Mouse (Mus musculus) naive thymus-derived CD4-positive, alpha-beta T cell, adult 2 months (primary cell): Measurements from ENCODE around the gene Tpmt.

Experiments used
- DNase-seq: peaks from one replicate; pipeline ENCODE4 v3.0.0-alpha.2; 2011; ENCODE audit warnings: low read depth

The Tpmt gene

DNA sequence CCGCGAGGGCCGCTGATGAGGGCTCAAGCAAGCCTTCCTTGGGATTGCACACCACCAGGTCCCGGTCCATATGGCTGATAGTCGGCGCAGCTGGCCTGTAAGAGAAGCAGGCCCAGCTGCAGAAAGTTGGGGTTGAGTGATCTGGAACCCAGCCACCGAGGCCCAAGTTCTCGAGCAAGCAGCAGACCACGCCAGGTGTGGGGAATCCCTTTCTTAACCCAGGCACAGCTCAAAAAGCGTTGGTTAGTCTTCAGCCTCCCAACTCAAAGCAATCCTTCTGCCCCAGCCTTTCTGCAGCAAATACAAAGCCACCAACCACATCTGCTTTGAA is at the start of gene Tpmt:
Gene Tpmt (minus strand): TSS at position 121 of the 331 bp plus-strand sequence.
- no peak for DNase-seq

DNA sequence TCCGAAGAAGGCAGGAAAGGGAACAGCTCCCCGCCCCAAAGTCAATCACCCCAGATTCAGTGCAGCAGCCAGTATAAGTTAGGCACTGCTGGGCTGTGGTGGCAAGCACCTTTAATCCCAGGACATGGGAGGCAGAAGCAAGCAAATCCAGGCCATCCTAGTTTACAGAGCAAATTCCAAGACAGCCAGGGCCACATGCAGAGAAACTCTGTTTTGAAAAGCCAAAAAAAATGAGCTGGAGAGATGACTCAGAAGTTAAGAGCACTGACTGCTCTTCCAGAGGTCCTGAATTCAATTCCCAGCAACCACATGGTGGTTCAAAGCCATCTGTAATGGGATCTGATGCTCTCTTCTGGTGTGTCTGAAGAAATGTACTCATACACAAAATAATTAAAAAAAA is 49.3 kb upstream of the Tpmt start:
- DNase-seq = no peak

DNA sequence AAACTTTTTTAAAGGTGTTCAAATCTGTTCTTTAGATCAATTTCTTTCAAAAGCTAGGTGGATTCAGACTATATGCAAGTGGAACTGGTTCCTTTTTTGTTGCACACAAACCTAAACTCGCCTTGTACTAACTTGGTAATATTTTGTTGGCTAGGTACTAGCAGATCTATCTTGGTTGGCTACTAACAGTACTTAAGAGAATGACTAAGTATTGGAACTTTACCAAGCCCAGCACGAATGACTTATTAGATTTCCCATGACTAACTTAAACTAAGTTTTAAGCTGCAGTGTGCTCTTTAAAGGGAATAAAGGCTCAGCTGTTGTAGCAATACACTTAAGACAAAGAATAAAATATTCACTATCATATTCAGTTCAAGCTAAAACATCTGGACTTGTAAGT is 44.7 kb upstream of the Tpmt start:
- DNase-seq = no peak

DNA sequence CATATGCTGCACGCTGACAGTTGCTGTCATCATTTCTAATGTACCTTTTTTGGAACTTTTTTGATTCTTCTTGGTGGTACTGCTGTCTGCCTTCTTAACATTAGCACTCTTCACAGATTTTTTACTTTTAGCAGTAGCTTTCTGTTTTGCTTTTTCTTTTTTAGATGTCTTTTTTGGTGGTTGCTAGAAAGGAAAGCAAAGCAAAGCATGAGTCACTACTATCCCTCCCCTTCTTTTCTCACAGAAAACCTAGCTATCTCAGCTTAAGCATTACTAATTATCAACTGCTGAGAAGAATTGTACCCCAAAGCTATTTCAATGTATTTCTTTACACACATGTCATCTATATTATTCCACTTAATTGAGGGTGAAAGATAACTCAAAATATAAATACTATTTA is 43.9 kb upstream of the Tpmt start:
- DNase-seq = no peak

DNA sequence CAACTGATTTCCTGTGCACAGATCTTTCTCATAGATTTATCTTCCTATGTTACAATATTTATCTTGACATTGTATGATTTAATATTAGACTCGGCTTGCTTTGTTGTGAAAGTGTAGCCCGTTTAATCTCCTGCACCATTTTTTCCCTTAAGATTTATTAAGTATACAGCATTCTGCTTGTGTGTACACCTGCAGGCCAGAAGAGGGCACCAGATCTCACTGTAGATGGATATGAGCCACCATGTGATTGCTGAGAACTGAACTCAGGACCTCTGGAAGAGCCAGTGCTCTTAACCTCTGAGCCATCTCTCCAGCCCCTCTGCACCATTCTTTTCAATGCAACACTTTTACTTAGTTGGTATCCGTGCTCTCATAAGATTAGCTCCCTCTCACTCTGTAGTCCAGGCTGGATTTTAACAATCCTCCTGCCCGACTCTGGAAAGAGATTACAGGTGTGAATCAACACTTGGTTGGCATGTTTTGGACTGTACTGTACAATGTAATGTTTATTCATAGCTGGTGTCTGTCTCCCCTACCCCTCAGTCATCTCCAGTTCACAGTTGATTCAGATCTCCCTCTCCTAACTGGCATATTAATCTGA is 36.5 kb upstream of the Tpmt start:
- peak; percentile 28 for DNase-seq

DNA sequence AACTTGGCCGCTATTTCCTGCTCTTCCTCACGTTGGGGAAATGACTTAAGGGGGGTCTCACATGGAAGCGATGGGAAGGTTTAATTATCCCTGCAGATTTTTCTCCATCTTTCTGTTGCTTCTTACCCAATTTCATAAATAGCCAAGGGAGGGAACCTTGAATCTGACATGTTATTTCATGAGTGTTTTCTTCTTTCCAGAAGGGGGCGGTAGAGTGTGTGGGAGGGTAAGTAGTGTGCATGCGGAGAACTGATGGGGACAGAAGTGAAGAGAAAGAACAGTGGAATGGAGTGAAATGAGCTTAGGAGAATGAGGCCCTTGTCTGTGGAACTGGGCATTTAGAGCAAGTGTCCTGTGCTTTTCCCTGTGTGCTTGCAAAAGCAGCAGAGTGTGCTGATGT is 34.3 kb upstream of the Tpmt start:
- DNase-seq = no peak

DNA sequence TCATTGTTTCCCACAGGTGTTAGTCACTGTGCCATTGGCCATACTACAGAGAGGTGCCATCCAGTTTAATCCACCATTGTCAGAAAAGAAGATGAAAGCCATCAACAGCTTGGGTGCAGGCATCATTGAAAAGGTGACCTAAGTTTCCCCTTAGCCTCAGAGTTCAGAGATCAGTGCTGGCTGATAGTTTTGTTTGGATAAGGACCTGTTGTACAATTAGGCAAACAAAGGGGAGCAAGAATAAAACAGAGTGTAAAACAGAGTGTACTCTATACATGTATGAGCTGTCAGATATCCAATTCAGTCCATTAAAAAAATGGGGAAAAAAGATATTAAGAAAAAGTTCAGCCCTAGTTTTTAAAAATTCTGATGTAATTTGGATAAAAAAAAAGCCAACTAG is 32.8 kb upstream of the Tpmt start:
- DNase-seq = no peak

DNA sequence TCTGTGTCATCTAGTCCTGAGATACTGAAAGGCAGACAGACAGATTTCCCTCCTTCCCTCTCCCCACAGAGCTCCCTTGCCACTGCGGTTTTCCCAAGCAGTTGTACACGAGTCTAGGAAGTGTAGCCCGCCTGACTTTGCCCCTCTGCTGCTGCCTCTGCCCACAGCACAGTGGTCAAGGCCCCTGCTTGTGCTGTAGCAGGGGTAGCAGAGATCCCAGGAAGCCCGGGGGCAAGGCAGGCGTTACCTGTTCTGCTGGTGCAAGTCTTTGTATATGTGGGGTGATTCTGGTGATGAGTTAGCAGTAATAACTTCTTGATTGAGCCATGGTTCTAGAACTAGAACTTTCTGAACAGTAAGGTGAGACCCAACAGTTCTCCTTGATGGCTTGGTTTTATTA is 31.6 kb upstream of the Tpmt start:
- no peak for DNase-seq

DNA sequence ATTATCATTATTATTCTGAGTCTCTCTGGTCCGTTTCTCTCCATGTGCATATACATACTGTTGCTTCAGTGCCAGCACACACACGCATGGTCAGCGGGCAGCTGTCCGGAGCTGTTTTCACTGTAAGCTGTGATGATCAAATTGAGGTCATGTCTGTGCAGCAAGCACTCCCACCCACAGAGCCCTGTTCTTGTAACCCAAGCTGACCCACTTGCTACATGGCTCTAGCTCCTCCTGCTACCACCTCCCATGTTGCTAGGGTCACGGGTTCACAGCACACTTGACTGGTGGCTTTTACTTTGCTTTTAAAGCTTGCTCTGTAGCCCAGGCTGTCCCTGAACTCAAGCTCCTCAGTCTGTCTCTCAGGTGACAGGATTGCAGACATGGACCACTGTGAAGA is 27.9 kb upstream of the Tpmt start:
- DNase-seq = no peak

DNA sequence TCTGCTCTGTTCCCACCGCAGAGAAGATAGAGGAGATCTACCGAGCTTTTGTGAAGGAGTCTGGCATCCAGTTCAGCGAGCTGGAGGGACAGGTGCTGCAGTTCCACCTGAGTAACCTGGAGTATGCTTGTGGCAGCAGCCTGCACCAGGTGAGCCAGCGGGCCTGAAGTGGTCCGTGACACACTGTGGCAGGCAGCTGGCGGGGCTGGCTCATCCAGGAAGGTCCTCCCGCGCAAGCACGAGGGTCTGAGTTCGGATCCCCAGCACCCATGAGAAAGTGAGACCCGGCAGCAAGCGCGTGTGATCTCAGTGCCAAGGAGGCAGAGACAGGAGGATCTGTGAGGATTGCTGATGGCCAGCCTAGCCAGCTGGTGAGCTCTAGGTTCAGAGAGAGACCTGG is 27.3 kb upstream of the Tpmt start:
- no peak for DNase-seq

DNA sequence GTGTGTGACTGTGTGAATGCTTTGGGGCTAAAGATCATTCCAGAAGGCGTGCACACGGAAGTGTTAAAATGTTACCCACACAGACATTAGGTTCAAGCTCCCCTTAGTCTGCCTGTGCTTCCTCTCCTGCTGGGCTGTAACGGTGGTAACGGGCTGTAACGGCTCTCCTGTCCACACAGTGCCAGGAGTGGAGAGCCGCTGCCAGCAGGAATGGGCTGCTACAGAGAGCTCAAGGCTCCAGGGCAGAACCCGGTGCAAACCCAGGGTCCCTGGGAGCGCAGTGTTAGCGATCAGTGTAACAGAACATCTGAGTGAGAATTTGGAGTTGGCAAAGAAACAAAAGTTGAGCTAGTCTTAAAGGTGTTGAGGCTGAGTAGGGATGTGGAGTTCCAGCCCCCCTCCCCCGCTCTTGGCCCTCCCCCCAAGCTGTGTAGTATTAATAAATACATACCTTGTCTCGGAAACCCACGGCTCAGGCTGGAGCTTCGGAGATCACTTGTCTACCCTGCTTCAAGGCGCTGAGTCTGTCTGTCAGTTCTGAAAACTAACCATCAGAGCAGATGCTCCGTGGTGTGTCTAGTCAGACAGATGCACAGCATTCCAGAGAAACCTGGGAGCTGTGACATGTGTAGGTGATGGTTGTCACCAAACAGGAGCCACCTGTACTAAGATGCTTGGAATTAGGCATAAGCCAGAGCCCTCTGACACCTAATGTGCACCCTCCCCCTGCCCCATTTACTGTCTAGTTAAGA is 26.0 kb upstream of the Tpmt start:
- no peak for DNase-seq

DNA sequence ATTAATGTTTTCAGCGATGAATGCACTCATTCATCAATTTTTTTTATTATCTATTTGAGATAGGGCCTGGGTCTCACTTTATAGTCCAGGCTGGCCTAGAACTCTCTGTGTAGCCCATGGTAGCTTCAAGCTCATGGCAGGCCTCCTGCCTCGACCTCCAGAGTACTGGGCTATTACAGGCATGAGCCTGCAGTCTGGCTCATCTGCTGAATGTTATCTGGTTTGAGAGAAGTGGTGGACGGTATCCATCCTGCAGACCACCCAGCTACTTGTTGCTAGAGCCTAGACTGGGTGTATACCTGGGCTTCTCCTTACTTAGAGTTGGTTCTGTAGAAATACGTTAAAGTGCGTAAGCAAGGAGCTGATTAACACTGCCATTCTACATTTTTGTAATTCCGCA is 22.5 kb upstream of the Tpmt start:
- no peak for DNase-seq

DNA sequence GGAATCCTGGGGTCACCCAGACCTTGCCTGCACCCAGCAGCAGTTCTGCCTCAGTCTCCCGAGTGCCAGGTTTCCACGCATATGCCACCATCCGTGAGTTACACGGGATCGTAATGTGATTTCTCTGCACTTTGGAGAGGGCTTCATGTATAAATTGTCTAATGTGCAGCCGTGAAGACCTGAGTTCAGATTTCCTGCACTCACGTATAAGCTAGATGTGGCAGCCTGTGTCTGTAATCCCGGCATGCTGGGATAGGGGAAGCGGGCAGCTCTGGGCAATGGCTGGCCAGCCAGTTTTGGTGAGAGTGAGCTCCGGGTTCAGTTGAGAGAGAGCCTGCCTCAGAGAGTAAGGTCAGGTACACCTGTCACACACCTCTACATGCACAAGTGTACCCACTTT is 22.0 kb upstream of the Tpmt start:
- DNase-seq = no peak

DNA sequence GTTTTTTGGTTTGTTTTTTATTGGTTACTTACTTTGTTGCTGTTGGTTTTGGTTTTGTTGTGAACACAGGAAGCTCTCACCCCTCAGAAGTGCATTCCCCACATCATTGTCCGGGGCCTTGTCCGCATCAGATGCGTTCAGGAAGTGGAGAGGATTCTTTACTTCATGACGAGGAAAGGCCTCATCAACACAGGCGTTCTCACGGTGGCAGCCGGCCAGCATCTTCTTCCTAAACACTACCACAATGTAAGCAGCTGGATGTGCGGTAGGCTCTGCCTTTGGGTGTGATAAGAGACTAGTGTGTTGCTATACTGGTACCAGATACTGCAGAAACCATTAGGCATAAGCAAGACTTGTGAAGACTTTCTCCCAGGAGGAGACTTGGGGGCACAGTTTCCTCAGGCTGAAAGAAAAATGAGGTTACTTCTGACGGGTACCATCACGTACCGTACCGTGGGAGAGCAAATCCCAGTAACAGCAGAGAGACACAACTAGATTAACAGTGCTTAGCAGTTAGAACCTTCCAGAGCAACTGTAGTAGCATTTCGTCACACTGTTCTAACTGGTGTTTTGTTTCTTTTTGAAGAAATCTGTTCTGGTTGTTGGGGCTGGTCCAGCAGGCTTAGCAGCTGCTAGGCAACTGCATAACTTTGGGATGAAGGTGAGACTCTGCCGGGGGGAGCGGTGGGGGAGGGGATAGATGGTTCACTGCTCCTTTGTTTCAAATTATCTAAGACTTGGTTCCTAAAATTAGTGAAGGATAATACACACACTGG is 19.6 kb upstream of the Tpmt start:
- DNase-seq = no peak

DNA sequence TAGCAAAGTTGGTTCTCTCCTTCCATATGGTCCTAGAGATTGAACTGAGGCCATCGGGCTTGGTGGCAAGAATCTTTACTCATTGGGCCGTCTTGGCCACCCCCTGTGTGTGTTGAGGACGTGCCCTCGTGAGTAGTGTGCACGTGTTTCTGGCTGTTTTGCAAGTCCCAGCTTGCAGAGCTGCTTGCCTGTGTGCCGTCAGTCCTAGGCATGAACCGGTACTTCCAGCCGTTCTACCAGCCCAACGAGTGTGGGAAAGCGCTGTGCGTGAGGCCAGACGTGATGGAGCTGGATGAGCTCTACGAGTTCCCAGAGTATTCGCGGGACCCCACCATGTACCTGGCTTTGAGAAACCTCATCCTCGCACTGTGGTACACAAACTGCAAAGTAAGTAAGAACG is 18.2 kb upstream of the Tpmt start:
- DNase-seq = no peak

DNA sequence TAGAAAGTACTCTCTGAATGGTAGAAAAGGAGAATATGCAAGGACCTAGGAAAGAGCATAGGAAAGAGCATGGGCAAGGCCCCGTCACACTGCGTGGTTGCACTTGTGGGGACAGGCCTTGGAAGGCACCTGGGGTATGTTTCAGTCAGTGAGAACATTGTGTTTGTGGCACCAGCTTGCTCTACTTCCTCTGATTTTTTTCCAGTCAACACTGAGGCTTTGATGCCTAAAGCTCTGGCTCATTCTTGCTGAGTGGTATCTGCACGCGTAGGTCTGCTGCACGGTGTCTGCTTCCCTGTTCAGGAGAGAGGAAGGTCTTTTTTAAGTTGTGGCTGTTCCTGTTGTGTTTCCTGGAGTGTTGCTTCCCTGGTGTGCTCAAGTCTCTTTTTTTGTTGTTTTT is 12.2 kb upstream of the Tpmt start:
- no peak for DNase-seq

DNA sequence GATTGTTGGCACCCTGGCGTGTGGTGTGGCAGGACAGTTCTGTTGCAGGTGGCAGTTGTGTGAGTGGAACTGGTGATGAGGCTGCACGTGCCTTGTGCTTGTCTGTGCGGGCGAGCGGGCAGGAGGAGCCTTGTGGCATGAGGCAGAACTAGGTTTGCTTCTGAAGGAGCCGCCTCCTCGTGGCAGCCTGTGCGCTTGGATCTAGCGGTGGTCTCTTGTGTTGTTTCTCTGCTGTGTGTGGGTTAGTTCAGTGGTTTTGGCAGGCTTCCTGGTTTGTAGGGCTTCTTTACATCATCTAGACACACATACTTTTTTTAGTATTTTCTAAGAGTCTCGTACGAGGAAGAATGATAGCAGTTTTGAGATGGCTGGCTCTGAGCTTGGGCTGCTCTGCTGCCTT is 11.6 kb upstream of the Tpmt start:
- peak; percentile 20 for DNase-seq

DNA sequence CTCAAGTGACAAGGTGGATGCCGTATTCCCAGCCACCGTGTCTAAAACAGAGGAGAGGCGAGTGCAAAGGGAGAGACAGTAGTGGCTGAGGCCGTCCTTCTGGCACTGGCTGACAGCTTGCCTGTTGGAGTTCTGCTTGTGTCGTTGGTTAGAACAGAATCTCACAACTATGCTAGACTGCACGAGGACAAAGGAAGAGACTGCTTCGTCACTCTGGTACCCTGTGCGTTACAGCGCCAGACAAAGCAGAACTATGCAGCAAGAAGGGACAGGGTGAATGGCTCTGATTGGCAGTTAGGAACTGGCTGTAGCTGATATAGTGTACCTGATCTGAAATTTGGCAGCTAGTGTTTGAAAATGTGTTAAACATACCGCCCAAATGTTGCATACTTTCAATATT is 9.4 kb upstream of the Tpmt start:
- DNase-seq = no peak

DNA sequence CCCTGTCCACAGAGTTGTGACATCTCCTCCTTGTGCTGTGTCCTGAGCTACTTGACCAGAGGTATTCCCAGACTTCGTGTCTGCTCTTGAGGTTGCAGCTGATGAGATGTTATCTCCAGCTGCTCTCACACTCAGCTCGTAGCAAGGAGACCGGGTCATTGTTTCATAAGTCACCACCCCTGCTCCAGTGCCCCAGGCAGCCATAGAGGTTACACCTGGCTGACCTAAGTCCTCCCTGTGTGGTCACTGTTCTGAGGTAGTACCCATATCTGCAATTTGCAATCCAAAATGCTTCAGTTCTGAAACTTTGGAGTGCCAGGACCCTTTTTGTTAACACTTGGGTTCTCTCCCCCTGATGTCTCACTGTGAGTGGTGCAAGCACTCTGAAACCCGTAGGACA is 5.5 kb upstream of the Tpmt start:
- DNase-seq = no peak

DNA sequence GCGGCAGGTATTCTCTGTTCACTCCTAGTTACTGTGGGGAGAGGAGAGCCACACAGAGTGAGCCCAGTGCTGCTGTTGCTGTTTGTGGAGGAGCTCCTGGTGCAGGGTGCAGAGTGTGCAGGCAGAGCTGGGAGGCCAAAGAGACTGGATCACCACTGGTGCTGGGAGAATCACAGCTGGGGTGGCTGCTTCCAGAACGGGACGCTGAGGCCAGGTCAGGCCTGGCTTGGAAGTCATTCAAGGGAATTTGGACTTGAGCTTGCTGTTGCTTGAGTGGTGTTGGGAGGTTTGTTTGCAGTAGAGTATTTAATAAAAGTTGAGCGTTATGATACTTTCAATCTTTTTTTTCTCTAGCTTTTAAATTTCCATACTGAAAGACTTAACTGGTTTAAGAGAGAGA is 3.5 kb upstream of the Tpmt start:
- DNase-seq = no peak

DNA sequence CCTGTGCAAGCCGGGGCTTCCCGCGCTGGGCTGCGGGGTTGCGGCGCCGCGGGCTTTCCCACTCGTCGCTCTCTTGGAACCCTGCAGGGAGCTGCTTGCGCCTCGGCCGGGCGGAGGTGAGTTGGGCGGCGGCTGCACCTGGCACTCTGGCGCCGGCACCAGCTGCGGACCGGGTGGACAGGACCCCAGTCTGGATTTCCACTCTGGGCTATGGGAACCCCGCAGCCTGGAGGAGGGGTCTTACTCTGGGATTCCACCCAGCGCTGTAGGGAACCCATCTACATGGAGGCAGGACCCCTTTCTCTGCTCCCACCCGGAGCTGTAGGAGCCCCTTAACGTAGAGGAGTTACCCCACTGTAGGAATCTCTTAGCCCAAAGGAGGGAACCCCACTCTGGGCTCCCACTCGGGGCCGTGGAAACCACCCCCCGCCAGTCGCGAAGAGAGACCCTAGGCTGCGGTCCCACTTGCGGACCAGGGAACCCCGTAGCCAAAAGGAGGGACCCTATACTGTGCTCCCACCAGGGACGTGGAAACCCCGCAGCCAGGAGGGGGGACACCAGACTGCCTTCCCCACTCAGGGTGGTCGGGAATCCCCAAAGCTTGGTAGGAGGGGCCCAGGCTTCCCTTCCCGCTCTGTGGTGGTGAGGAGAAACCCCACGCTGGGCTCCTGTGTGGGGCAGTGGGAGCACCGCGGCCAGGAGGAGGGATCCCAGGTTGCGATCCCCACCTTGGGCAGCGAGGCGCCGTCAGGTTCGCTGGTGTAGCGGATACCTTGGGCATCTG is 512 bp downstream of the Tpmt start:
- DNase-seq = peak; percentile 44

DNA sequence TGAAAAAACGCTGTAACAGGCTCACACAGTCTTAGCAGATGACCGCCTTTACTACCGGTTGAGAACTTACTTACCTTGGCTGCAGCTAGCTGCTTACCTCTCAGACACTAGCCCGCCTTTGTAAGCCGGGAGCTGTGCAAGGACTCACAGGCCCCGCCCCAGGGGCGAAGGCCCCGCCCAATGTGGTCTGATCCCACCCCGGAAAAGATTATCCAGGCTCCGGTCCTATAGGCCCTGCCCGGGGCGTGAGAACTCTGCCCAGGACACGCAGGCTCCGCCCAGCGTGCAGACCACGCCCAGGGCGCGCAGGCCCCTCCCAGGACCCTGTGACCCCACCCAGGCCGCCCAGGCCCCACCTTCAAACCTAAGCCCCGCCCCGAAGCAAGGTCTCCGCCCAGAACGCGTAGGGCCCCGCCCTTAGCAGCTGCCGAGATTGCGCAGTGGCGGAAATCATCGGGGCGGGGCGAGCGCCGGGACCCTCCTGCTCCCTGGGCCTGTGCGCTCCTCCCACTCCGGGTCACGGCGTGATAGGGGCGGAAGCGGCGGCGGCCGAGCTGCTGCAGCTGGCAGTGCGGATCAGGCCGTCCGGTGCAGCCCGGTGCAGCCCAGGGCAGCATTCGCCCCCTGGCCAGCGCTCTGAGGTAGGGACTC is 1.4 kb downstream of the Tpmt start, which contains the start of gene Kdm1b:
Gene Kdm1b (plus strand): TSS at position 470 of the 651 bp plus-strand sequence.
- DNase-seq = peak; percentile 99
